Mouse (Mus musculus) limb, embryonic 11.5 days (tissue): ENCODE results near the gene Ntsr2. TPM values are rescaled to one million over a fixed set of nuclear protein-coding genes. Genes with fewer than 3 reads are reported as not detected.

Source experiments
- ATAC-seq: fragments of 200-750 bp; cut with Nextera tagmentation; 2 replicates; pipeline ENCODE4 v1.8.0; 2017; ENCODE audit warnings: low read depth; ENCODE audit not compliant: insufficient number of reproducible peaks, low FRiP score, low TSS enrichment
- DNase-seq: peaks from one replicate; pipeline ENCODE4 v3.0.0-alpha.2; 2015; ENCODE audit warnings: low spot score
- H3K27ac ChIP-seq: fragments of 300-500 bp; sonication (generic); replicated peaks from 2 replicates; pipeline ENCODE4 v1.5.1; 2014; ENCODE audit warnings: low read depth, mild to moderate bottlenecking, low read length
- H3K27me3 ChIP-seq: fragments of 300-500 bp; sonication (generic); 2 replicates; pipeline ENCODE4 v1.6.1; 2014; ENCODE audit warnings: mild to moderate bottlenecking, low read length, mixed read lengths; ENCODE audit not compliant: control insufficient read depth, insufficient read depth
- H3K36me3 ChIP-seq: fragments of 300-500 bp; sonication (generic); 2 replicates; pipeline ENCODE4 v1.6.1; 2014; ENCODE audit warnings: mild to moderate bottlenecking, low read length, moderate library complexity, mixed read lengths; ENCODE audit not compliant: control insufficient read depth, insufficient read depth
- H3K4me1 ChIP-seq: fragments of 300-500 bp; sonication (generic); 2 replicates; pipeline ENCODE4 v1.6.1; 2014; ENCODE audit warnings: low read length, mixed read lengths; ENCODE audit not compliant: control insufficient read depth, insufficient read depth
- H3K4me2 ChIP-seq: fragments of 300-500 bp; sonication (generic); 2 replicates; pipeline ENCODE4 v1.6.1; 2014; ENCODE audit warnings: low read depth, mild to moderate bottlenecking, moderate library complexity; ENCODE audit not compliant: severe bottlenecking
- H3K4me3 ChIP-seq: fragments of 300-500 bp; sonication (generic); 2 replicates; pipeline ENCODE4 v1.5.1; 2014; ENCODE audit warnings: low read depth, low read length
- H3K9ac ChIP-seq: fragments of 300-500 bp; sonication (generic); 2 replicates; pipeline ENCODE4 v1.6.1; 2014; ENCODE audit warnings: mild to moderate bottlenecking, low read length
- H3K9me3 ChIP-seq: fragments of 300-500 bp; sonication (generic); 2 replicates; pipeline ENCODE4 v1.6.1; 2016; ENCODE audit warnings: low read length; ENCODE audit not compliant: control insufficient read depth
- WGBS: fragments of 180-500 bp; shearing (Covaris S2); extraction: QIAGEN DNeasy Blood & Tissue Kit; methylation state at CpG from one replicate; pipeline ENCODE4 v1.1.7; 2014; 5-methylcytosine and 5-hydroxymethylcytosine counted together
- polyA plus RNA-seq: library from polyadenylated mRNA; unstranded; fragments of >200 nt; fragmentation: Nextera tagmentation; extraction: Ambion mirVana; gene quantifications from 2 replicates; pipeline ENCODE4 v1.2.1, GENCODE M21; 2014

Ntsr2 gene
- polyA plus RNA-seq, result not detected in 2 replicates

- Histone ChIP-seq H3K9ac (no peak within 1 kb of the TSS), H3K9me3 (no peaks in the 10 kb centered on the region), H3K27me3 (peaks cover 25% of the 10 kb centered on the region), H3K27ac (no peak within 1 kb of the TSS), H3K4me1 (0 out of 2 replicates have a peak, but pooled peaks cover 3% of the 10 kb centered on the region), H3K4me3 (no peak within 1 kb of the TSS), H3K36me3 (no peaks in the 10 kb centered on the region), H3K4me2 (peak within 1 kb of the TSS; percentile 17; the same call in 1 of the 2 replicates)
- 8% methylated on average over 58 of the region's 58 CpGs for WGBS
- peak; percentile 57; the same call in 1 of the 2 replicates for ATAC-seq
- DNase-seq, result peak; percentile 83
Measured at GRCm38 (mm10) chr12:16653332-16654093, at the start of gene Ntsr2. Ntsr2 (plus strand) TSS chr12:16653382.

GRCm38 (mm10) chr12:16605624-16606023, 47.6 kb upstream of the Ntsr2 start:
- no peaks in the 10 kb centered on the region for H3K27me3 ChIP-seq
- no peaks in the 10 kb centered on the region for H3K36me3 ChIP-seq
- no peaks in the 10 kb centered on the region for H3K9me3 ChIP-seq
- no peak overlapping the region for H3K27ac ChIP-seq
- no peaks in the 10 kb centered on the region for H3K4me1 ChIP-seq
- no peak overlapping the region for H3K9ac ChIP-seq
- no peak for DNase-seq
- no peak for ATAC-seq
- H3K4me3 ChIP-seq, result no peak overlapping the region
- H3K4me2 ChIP-seq, result no peak overlapping the region
- WGBS, result 67% methylated on average over 5 of the region's 5 CpGs

- Histone ChIP-seq H3K9ac (no peak within 1 kb of the TSS), H3K4me1 (no peaks in the 10 kb centered on the region), H3K36me3 (no peaks in the 10 kb centered on the region), H3K4me3 (no peak within 1 kb of the TSS), H3K9me3 (no peaks in the 10 kb centered on the region), H3K27ac (no peak within 1 kb of the TSS), H3K27me3 (no peaks in the 10 kb centered on the region), H3K4me2 (no peak within 1 kb of the TSS)
- ATAC-seq, result no peak
- no peak for DNase-seq
- 81% methylated on average over 2 of the region's 2 CpGs for WGBS
Measured at GRCm38 (mm10) chr12:16610936-16611335, 42.2 kb upstream of the Ntsr2 start, which contains the start of gene Lpin1. Lpin1 (minus strand) TSS chr12:16610966.

GRCm38 (mm10) chr12:16614556-16614955, 38.6 kb upstream of the Ntsr2 start:
- no peak overlapping the region for H3K4me2 ChIP-seq
- 74% methylated on average over 3 of the region's 3 CpGs for WGBS
- H3K4me3 ChIP-seq, result no peak overlapping the region
- DNase-seq (no peak), ATAC-seq (no peak)
- no peak overlapping the region for H3K27ac ChIP-seq
- no peaks in the 10 kb centered on the region for H3K9me3 ChIP-seq
- no peaks in the 10 kb centered on the region for H3K4me1 ChIP-seq
- H3K27me3 ChIP-seq, result no peaks in the 10 kb centered on the region
- H3K9ac ChIP-seq, result no peak overlapping the region
- H3K36me3 ChIP-seq, result no peaks in the 10 kb centered on the region

- Histone ChIP-seq H3K4me3 (no peak overlapping the region), H3K4me1 (no peaks in the 10 kb centered on the region), H3K9ac (no peak overlapping the region), H3K36me3 (no peaks in the 10 kb centered on the region), H3K27ac (no peak overlapping the region), H3K27me3 (no peaks in the 10 kb centered on the region), H3K9me3 (no peaks in the 10 kb centered on the region), H3K4me2 (no peak overlapping the region)
- DNase-seq (no peak), ATAC-seq (no peak)
- WGBS, result 90% methylated on average over 2 of the region's 2 CpGs
Measured at GRCm38 (mm10) chr12:16615738-16616137, 37.4 kb upstream of the Ntsr2 start.

GRCm38 (mm10) chr12:16618512-16619274, 34.5 kb upstream of the Ntsr2 start:
- 58% methylated on average over 12 of the region's 12 CpGs for WGBS
- H3K27me3 ChIP-seq, result no peaks in the 10 kb centered on the region
- no peaks in the 10 kb centered on the region for H3K9me3 ChIP-seq
- ATAC-seq (no peak), DNase-seq (peak; percentile 33)
- no peak overlapping the region for H3K9ac ChIP-seq
- H3K27ac ChIP-seq, result no peak overlapping the region
- H3K4me1 ChIP-seq, result no peaks in the 10 kb centered on the region
- no peak overlapping the region for H3K4me2 ChIP-seq
- no peak overlapping the region for H3K4me3 ChIP-seq
- no peaks in the 10 kb centered on the region for H3K36me3 ChIP-seq

GRCm38 (mm10) chr12:16619453-16619852, 33.7 kb upstream of the Ntsr2 start:
- H3K4me1 ChIP-seq, result no peaks in the 10 kb centered on the region
- ATAC-seq (no peak), DNase-seq (no peak)
- 78% methylated on average over 6 of the region's 6 CpGs for WGBS
- H3K4me3 ChIP-seq, result no peak overlapping the region
- no peaks in the 10 kb centered on the region for H3K9me3 ChIP-seq
- no peaks in the 10 kb centered on the region for H3K36me3 ChIP-seq
- H3K27me3 ChIP-seq, result no peaks in the 10 kb centered on the region
- H3K4me2 ChIP-seq, result no peak overlapping the region
- H3K9ac ChIP-seq, result no peak overlapping the region
- no peak overlapping the region for H3K27ac ChIP-seq

- WGBS, result 86% methylated on average over 3 of the region's 3 CpGs
- H3K4me2 ChIP-seq, result no peak overlapping the region
- no peaks in the 10 kb centered on the region for H3K4me1 ChIP-seq
- H3K4me3 ChIP-seq, result no peak overlapping the region
- ATAC-seq (no peak), DNase-seq (no peak)
- H3K9me3 ChIP-seq, result no peaks in the 10 kb centered on the region
- no peak overlapping the region for H3K27ac ChIP-seq
- H3K27me3 ChIP-seq, result no peaks in the 10 kb centered on the region
- no peaks in the 10 kb centered on the region for H3K36me3 ChIP-seq
- H3K9ac ChIP-seq, result no peak overlapping the region
Measured at GRCm38 (mm10) chr12:16620230-16620629, 33.0 kb upstream of the Ntsr2 start.
